Mouse (Mus musculus) MEL (cell line): ENCODE results near the gene Pecam1. TPM values are rescaled to one million over a fixed set of nuclear protein-coding genes. Genes with fewer than 3 reads are reported as not detected.

Experiments used
- DNase-seq: peaks from one replicate; pipeline ENCODE4 v3.0.0; 2011; ENCODE audit warnings: low read depth, low spot score
- H3K27ac ChIP-seq: 2 replicates; pipeline ENCODE4 v1.5.1; 2012; ENCODE audit warnings: low read depth, mild to moderate bottlenecking, control low read depth, low read length, moderate library complexity; ENCODE audit not compliant: control insufficient read depth
- H3K27me3 ChIP-seq, 2 experiments: fragments of 150-350 bp in 1 of 2; sonication (generic) in 1 of 2; 2 replicates each; pipeline ENCODE4 v1.6.1; 2012; ENCODE audit warnings: low read length in 2 of 2, mild to moderate bottlenecking in 2 of 2, improper control_type of control experiment in 1 of 2, moderate library complexity in 1 of 2; ENCODE audit not compliant: insufficient read depth in 2 of 2, control insufficient read depth in 1 of 2
- H3K36me3 ChIP-seq, 2 experiments: 2 replicates each; pipeline ENCODE4 v1.6.1; 2012 to 2014; ENCODE audit warnings: low read length in 2 of 2, improper control_type of control experiment in 1 of 2, inconsistent platforms in 1 of 2, mild to moderate bottlenecking in 1 of 2; ENCODE audit not compliant: insufficient read depth in 2 of 2, control insufficient read depth in 1 of 2
- H3K4me1 ChIP-seq, 2 experiments: fragments of 150-350 bp in 1 of 2; sonication (generic) in 1 of 2; 2 replicates each; pipeline ENCODE4 v1.6.1; 2012; ENCODE audit warnings: low read length in 2 of 2, improper control_type of control experiment in 1 of 2, mild to moderate bottlenecking in 1 of 2; ENCODE audit not compliant: insufficient read depth in 2 of 2, control insufficient read depth in 1 of 2
- H3K4me3 ChIP-seq, 2 experiments: fragments of 150-350 bp in 1 of 2; sonication (generic) in 1 of 2; 2 replicates each; pipeline ENCODE4 v1.5.1; 2012; ENCODE audit warnings: low read depth in 2 of 2, low read length in 2 of 2, mild to moderate bottlenecking in 2 of 2, moderate library complexity in 2 of 2, control low read depth in 1 of 2, improper control_type of control experiment in 1 of 2; ENCODE audit not compliant: control insufficient read depth in 1 of 2, insufficient read depth in 1 of 2
- H3K79me2 ChIP-seq: 2 replicates; pipeline ENCODE4 v1.6.1; 2012; ENCODE audit warnings: mild to moderate bottlenecking, low read length, moderate library complexity; ENCODE audit not compliant: control insufficient read depth, poor library complexity, insufficient read depth
- H3K9ac ChIP-seq: 2 replicates; pipeline ENCODE4 v1.6.1; 2012; ENCODE audit warnings: low read depth, mild to moderate bottlenecking, control low read depth, low read length, moderate library complexity; ENCODE audit not compliant: control insufficient read depth, poor library complexity, severe bottlenecking
- H3K9me3 ChIP-seq: fragments of 150-350 bp; sonication (generic); replicated peaks from 2 replicates; pipeline ENCODE4 v1.6.1; 2012; ENCODE audit warnings: mild to moderate bottlenecking, low read length, improper control_type of control experiment, moderate library complexity; ENCODE audit not compliant: insufficient read depth
- E2F4 ChIP-seq: IDR thresholded peaks from 2 replicates; pipeline ENCODE4 v1.6.1; 2011; ENCODE audit warnings: low read depth, low read length, improper control_type of control experiment, borderline replicate concordance
- ELF1 ChIP-seq: IDR thresholded peaks from 2 replicates; pipeline ENCODE4 v1.6.1; 2014; ENCODE audit warnings: low read depth, mild to moderate bottlenecking, inconsistent platforms, low read length, improper control_type of control experiment, moderate library complexity
- EP300 ChIP-seq, 2 experiments: IDR thresholded peaks; 2 replicates each; pipeline ENCODE4 v1.6.1; 2011; ENCODE audit warnings: improper control_type of control experiment in 2 of 2, low read length in 2 of 2, low read depth in 1 of 2, mild to moderate bottlenecking in 1 of 2
- ETS1 ChIP-seq: IDR thresholded peaks from 2 replicates; pipeline ENCODE4 v1.6.1; 2012; ENCODE audit warnings: low read depth, mild to moderate bottlenecking, inconsistent platforms, low read length, improper control_type of control experiment, moderate library complexity
- GABPA ChIP-seq: IDR thresholded peaks from 2 replicates; pipeline ENCODE4 v1.6.1; 2012; ENCODE audit warnings: low read depth, mild to moderate bottlenecking, inconsistent platforms, low read length, improper control_type of control experiment, moderate library complexity
- HCFC1 ChIP-seq: IDR thresholded peaks from 2 replicates; pipeline ENCODE4 v1.6.1; 2012; ENCODE audit warnings: low read depth, mild to moderate bottlenecking, inconsistent platforms, low read length, improper control_type of control experiment, moderate library complexity
- MAFK ChIP-seq: IDR thresholded peaks from 2 replicates; pipeline ENCODE4 v1.6.1; 2011; ENCODE audit warnings: low read depth, mild to moderate bottlenecking, low read length, improper control_type of control experiment, borderline replicate concordance
- MAZ ChIP-seq: IDR thresholded peaks from 2 replicates; pipeline ENCODE4 v1.6.1; 2012; ENCODE audit warnings: low read depth, mild to moderate bottlenecking, inconsistent platforms, low read length, improper control_type of control experiment
- MEF2A ChIP-seq: IDR thresholded peaks from 2 replicates; pipeline ENCODE4 v1.6.1; 2014; ENCODE audit warnings: low read depth, mild to moderate bottlenecking, inconsistent platforms, low read length, improper control_type of control experiment; ENCODE audit not compliant: poor library complexity, insufficient replicate concordance, severe bottlenecking; ENCODE audit errors: extremely low read depth
- MXI1 ChIP-seq: IDR thresholded peaks from 2 replicates; pipeline ENCODE4 v1.6.1; 2011; ENCODE audit warnings: mild to moderate bottlenecking, low read depth, low read length, improper control_type of control experiment
- NELFE ChIP-seq: IDR thresholded peaks from 2 replicates; pipeline ENCODE4 v1.6.1; 2011; ENCODE audit warnings: low read depth, low read length, improper control_type of control experiment
- NRF1 ChIP-seq: IDR thresholded peaks from 2 replicates; pipeline ENCODE4 v1.6.1; 2014; ENCODE audit warnings: low read depth, mild to moderate bottlenecking, inconsistent platforms, low read length, improper control_type of control experiment, moderate library complexity; ENCODE audit not compliant: poor library complexity, insufficient read depth, severe bottlenecking
- POLR2A ChIP-seq, 2 experiments: IDR thresholded peaks; 2 replicates each; pipeline ENCODE4 v1.6.1; 2011 to 2012; ENCODE audit warnings: low read length in 2 of 2, mild to moderate bottlenecking in 2 of 2, control low read depth in 1 of 2, improper control_type of control experiment in 1 of 2, low read depth in 1 of 2, moderate library complexity in 1 of 2; ENCODE audit not compliant: control insufficient read depth in 1 of 2, insufficient read depth in 1 of 2, poor library complexity in 1 of 2
- POLR2AphosphoS2 ChIP-seq: IDR thresholded peaks from 2 replicates; pipeline ENCODE4 v1.6.1; 2011; ENCODE audit warnings: low read length, improper control_type of control experiment
- RCOR1 ChIP-seq: IDR thresholded peaks from 2 replicates; pipeline ENCODE4 v1.6.1; 2012; ENCODE audit warnings: low read depth, mild to moderate bottlenecking, inconsistent platforms, low read length, improper control_type of control experiment
- SIN3A ChIP-seq: IDR thresholded peaks from 2 replicates; pipeline ENCODE4 v1.6.1; 2012; ENCODE audit warnings: low read length, improper control_type of control experiment, inconsistent platforms
- TAL1 ChIP-seq: IDR thresholded peaks from 2 replicates; pipeline ENCODE4 v1.6.1; 2012; ENCODE audit warnings: mild to moderate bottlenecking, inconsistent platforms, low read length, moderate library complexity, mixed read lengths
- TCF12 ChIP-seq: IDR thresholded peaks from 2 replicates; pipeline ENCODE4 v1.6.1; 2014; ENCODE audit warnings: low read depth, mild to moderate bottlenecking, inconsistent platforms, low read length, improper control_type of control experiment, moderate library complexity
- ZC3H11A ChIP-seq: IDR thresholded peaks from 2 replicates; pipeline ENCODE4 v1.6.1; 2012; ENCODE audit warnings: low read depth, mild to moderate bottlenecking, inconsistent platforms, low read length, improper control_type of control experiment
- ZKSCAN1 ChIP-seq: IDR thresholded peaks from 2 replicates; pipeline ENCODE4 v1.6.1; 2012; ENCODE audit warnings: low read depth, mild to moderate bottlenecking, inconsistent platforms, low read length, improper control_type of control experiment, moderate library complexity
- ZNF384 ChIP-seq: IDR thresholded peaks from 2 replicates; pipeline ENCODE4 v1.6.1; 2012; ENCODE audit warnings: low read depth, mild to moderate bottlenecking, inconsistent platforms, low read length, improper control_type of control experiment
- polyA plus RNA-seq, 2 experiments: library from polyadenylated mRNA; stranded (reverse) in 1 of 2; unstranded in 1 of 2; fragments of >175 nt in 1 of 2; fragments of >200 nt in 1 of 2; gene quantifications; 2 replicates each; pipeline versions ENCODE4 v1.2.1 to v1.2.4; 2012; ENCODE audit warnings: low replicate concordance in 2 of 2, low read depth in 1 of 2; ENCODE audit not compliant: insufficient read length in 2 of 2, insufficient read depth in 1 of 2, missing spikeins in 1 of 2
- total RNA-seq: library from RNA; depleted of rRNA; stranded (reverse); fragments of 300-350 nt; gene quantifications from 2 replicates; pipeline ENCODE4 v1.2.3, GENCODE M21; 2012

Pecam1 gene
- total and polyA plus RNA-seq, 3 experiments = 0.12 to 0.14 TPM; not detected in 1

GRCm38 (mm10) chr11:106669873-106670173 is 80.6 kb downstream of the Pecam1 start:
- H3K79me2 ChIP-seq = no peaks in the 10 kb centered on the region
- peak; percentile 91 for DNase-seq
- no peak for TF ChIP-seq MEF2A
- no peak for TF ChIP-seq ELF1
- TF ChIP-seq E2F4 = no peak
- TF ChIP-seq MAZ = 0 out of 2 replicates have a peak, but pooled peaks have one; percentile 67
- TF ChIP-seq POLR2AphosphoS2 = no peak
- TF ChIP-seq SIN3A = peak; percentile 31; the same call in 1 of the 2 replicates
- no peak for TF ChIP-seq HCFC1
- TF ChIP-seq ZC3H11A = no peak
- TF ChIP-seq RCOR1 = 0 out of 2 replicates have a peak, but pooled peaks have one; percentile 34
- TF ChIP-seq ZKSCAN1 = 0 out of 2 replicates have a peak, but pooled peaks have one; percentile 20
- TF ChIP-seq TAL1 = no peak
- no peak for TF ChIP-seq MAFK
- TF ChIP-seq MXI1 = peak; percentile 43; the same call in 1 of the 2 replicates
- TF ChIP-seq TCF12 = 0 out of 2 replicates have a peak, but pooled peaks have one; percentile 2
- peak in 1 of 2 experiments; percentile 28; a peak in 1 of 4 replicates for TF ChIP-seq EP300 (IDR thresholded peaks at IDR 0.05; ENCODE audit: low read depth in 1 of 2, low read length in 2 of 2)
- TF ChIP-seq, all 39 proteins: peak for 7
- H3K27me3 ChIP-seq = no peaks in the 10 kb centered on the region
- no peak overlapping the region for H3K27ac ChIP-seq
- H3K4me1 ChIP-seq = peaks cover 6 to 25% of the 10 kb centered on the region in 2 experiments; a peak in 3 of 4 replicates
- peak overlapping the region; percentile 15; the same call in 1 of the 2 replicates for H3K9ac ChIP-seq
- H3K36me3 ChIP-seq = peaks cover 0 to 23% of the 10 kb centered on the region in 2 experiments; a peak in 2 of 4 replicates
- no peak overlapping the region for H3K4me3 ChIP-seq
- H3K9me3 ChIP-seq = no peaks in the 10 kb centered on the region

- no peaks in the 10 kb centered on the region for H3K27me3 ChIP-seq
- H3K9me3 ChIP-seq = no peaks in the 10 kb centered on the region
- no peak for TF ChIP-seq GABPA
- TF ChIP-seq MEF2A = no peak
- TF ChIP-seq NELFE = no peak
- no peak for TF ChIP-seq RCOR1
- TF ChIP-seq EP300 (IDR thresholded peaks at IDR 0.05; ENCODE audit: low read depth in 1 of 2, low read length in 2 of 2) = no peak
- TF ChIP-seq SIN3A = no peak
- no peak for TF ChIP-seq ZNF384
- TF ChIP-seq POLR2A (IDR thresholded peaks at IDR 0.05; ENCODE audit: control insufficient read depth in 1 of 2, insufficient read depth in 1 of 2, low read depth in 1 of 2, low read length in 2 of 2, poor library complexity in 1 of 2) = no peak
- 0 out of 2 replicates have a peak, but pooled peaks have one; percentile 3 for TF ChIP-seq TAL1
- TF ChIP-seq ETS1 = no peak
- TF ChIP-seq TCF12 = peak; percentile 31; the same call in 1 of the 2 replicates
- TF ChIP-seq NRF1 = no peak
- H3K79me2 ChIP-seq = no peaks in the 10 kb centered on the region
- DNase-seq = no peak
- no peak overlapping the region for H3K9ac ChIP-seq
- H3K36me3 ChIP-seq = peaks cover 0 to 18% of the 10 kb centered on the region in 2 experiments; a peak in 2 of 4 replicates
- no peak overlapping the region for H3K27ac ChIP-seq
- H3K4me3 ChIP-seq = no peak overlapping the region
- peaks cover 6 to 22% of the 10 kb centered on the region in 2 experiments; a peak in 3 of 4 replicates for H3K4me1 ChIP-seq
Measured at GRCm38 (mm10) chr11:106669102-106669872, 81.1 kb downstream of the Pecam1 start.
